Mouse (Mus musculus): Measurements from ENCODE around the gene Tmem243. TPM values are rescaled to one million over a fixed set of nuclear protein-coding genes. Genes with fewer than 3 reads are reported as not detected.

Gene Tmem243
- polyA plus RNA-seq, 2 experiments: 7.5 to 16.5 TPM

DNA sequence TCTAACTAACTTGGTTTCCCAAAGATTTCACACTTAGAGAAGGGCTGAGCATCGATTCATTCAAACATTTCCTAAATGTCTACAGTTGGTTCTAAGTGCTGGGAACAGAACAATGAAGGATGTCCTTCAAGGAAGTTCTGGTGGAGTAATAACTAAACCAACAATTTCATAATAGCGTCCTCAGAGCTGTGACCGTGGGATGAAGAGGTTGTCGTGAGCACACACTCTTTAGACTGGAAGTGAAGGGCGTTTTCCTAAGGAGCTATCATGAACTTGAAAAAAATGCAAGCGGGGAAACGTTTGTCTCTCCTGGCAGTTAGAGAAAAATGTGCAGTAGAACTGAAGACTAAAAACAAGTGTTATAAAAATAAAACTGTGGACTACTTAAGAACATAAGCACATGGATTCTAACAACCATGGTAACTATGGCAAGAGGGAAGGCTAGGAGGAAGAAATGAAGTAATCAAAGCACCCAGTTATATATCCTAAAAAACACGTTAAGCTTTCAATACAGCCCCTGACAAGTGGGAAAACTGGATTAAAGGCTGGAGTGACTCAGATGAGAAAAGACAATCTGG, 48.9 kb downstream of the Tmem243 start:
- Histone ChIP-seq H3K4me2 (replicated peaks; ENCODE audit: low read depth, low read length, severe bottlenecking) (no peak overlapping the region), H3K4me3 (replicated peaks; ENCODE audit: low read length) (no peak overlapping the region), H3K4me1 (ENCODE audit: control insufficient read depth, insufficient read depth, low read length) (no peaks in the 10 kb centered on the region), H3K9me3 (ENCODE audit: control insufficient read depth, low read length) (no peaks in the 10 kb centered on the region), H3K36me3 (ENCODE audit: control insufficient read depth, insufficient read depth, low read length) (peaks cover 47% of the 10 kb centered on the region), H3K27me3 (ENCODE audit: control insufficient read depth, insufficient read depth, low read length) (no peaks in the 10 kb centered on the region), H3K9ac (ENCODE audit: low read depth, low read length, severe bottlenecking) (no peak overlapping the region), H3K27ac (replicated peaks; ENCODE audit: low read depth, low read length) (no peak overlapping the region)
- no peak for TF ChIP-seq POLR2A (IDR thresholded peaks at IDR 0.05; ENCODE audit: borderline replicate concordance, extremely low read depth, insufficient read depth, insufficient read length)
- ATAC-seq (ENCODE audit: low FRiP score, low read depth): no peak
- 91% methylated on average over 8 of the region's 8 CpGs for whole genome bisulfite sequencing
- DNase-seq (ENCODE audit: low spot score): no peak

- H3K27me3 ChIP-seq (ENCODE audit: control insufficient read depth, insufficient read depth, low read length): no peaks in the 10 kb centered on the region
Observed at GRCm38 (mm10) chr5:9156746-9157145, 56.3 kb downstream of the Tmem243 start.

DNA sequence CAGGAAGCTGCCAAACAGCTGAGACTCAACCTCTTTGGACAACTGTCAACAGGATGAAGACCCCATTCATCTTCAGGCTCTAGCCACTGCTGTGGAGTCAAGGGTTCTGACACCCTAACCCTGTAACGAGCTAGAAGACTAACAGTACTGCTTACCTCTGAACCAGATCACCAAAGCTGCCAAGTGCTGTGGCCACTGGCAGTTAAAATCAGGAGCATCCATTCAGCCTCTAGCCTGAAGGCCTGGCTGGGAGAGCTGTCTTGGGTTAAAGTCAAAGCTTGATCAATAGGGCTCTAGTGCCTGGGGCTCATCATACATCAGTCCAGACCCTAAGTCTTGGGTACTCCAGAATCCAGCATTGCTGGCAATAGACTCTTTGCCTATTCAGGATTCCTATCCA, 56.9 kb downstream of the Tmem243 start:
- H3K4me1 ChIP-seq (ENCODE audit: control insufficient read depth, insufficient read depth, low read length): 0 out of 2 replicates have a peak, but pooled peaks cover 3% of the 10 kb centered on the region
- 93% methylated on average over 1 of the region's 1 CpGs for WGBS
- no peak overlapping the region for H3K4me3 ChIP-seq (replicated peaks; ENCODE audit: low read length)
- no peak for TF ChIP-seq POLR2A (IDR thresholded peaks at IDR 0.05; ENCODE audit: borderline replicate concordance, extremely low read depth, insufficient read depth, insufficient read length)
- H3K36me3 ChIP-seq (ENCODE audit: control insufficient read depth, insufficient read depth, low read length): peaks cover 2% of the 10 kb centered on the region; the same call in 1 of the 2 replicates
- no peak overlapping the region for H3K27ac ChIP-seq (replicated peaks; ENCODE audit: low read depth, low read length)
- H3K9ac ChIP-seq (ENCODE audit: low read depth, low read length, severe bottlenecking): no peak overlapping the region
- DNase-seq (ENCODE audit: low spot score) (no peak), ATAC-seq (ENCODE audit: low FRiP score, low read depth) (no peak)
- no peak overlapping the region for H3K4me2 ChIP-seq (replicated peaks; ENCODE audit: low read depth, low read length, severe bottlenecking)
- no peaks in the 10 kb centered on the region for H3K9me3 ChIP-seq (ENCODE audit: control insufficient read depth, low read length)
- H3K27me3 ChIP-seq (ENCODE audit: control insufficient read depth, insufficient read depth, low read length): no peaks in the 10 kb centered on the region

More at GRCm38 (mm10) chr5:9156746-9157145, 56.3 kb downstream of the Tmem243 start:
- Histone ChIP-seq H3K36me3 (ENCODE audit: control insufficient read depth, insufficient read depth, low read length) (peaks cover 3% of the 10 kb centered on the region; the same call in 1 of the 2 replicates), H3K27ac (replicated peaks; ENCODE audit: low read depth, low read length) (no peak overlapping the region), H3K4me1 (ENCODE audit: control insufficient read depth, insufficient read depth, low read length) (0 out of 2 replicates have a peak, but pooled peaks cover 3% of the 10 kb centered on the region), H3K9me3 (ENCODE audit: control insufficient read depth, low read length) (no peaks in the 10 kb centered on the region), H3K9ac (ENCODE audit: low read depth, low read length, severe bottlenecking) (no peak overlapping the region), H3K4me2 (replicated peaks; ENCODE audit: low read depth, low read length, severe bottlenecking) (no peak overlapping the region), H3K4me3 (replicated peaks; ENCODE audit: low read length) (no peak overlapping the region)
- ATAC-seq (ENCODE audit: low FRiP score, low read depth): no peak
- no peak for TF ChIP-seq POLR2A (IDR thresholded peaks at IDR 0.05; ENCODE audit: borderline replicate concordance, extremely low read depth, insufficient read depth, insufficient read length)
- no peak for DNase-seq (ENCODE audit: low spot score)

DNA sequence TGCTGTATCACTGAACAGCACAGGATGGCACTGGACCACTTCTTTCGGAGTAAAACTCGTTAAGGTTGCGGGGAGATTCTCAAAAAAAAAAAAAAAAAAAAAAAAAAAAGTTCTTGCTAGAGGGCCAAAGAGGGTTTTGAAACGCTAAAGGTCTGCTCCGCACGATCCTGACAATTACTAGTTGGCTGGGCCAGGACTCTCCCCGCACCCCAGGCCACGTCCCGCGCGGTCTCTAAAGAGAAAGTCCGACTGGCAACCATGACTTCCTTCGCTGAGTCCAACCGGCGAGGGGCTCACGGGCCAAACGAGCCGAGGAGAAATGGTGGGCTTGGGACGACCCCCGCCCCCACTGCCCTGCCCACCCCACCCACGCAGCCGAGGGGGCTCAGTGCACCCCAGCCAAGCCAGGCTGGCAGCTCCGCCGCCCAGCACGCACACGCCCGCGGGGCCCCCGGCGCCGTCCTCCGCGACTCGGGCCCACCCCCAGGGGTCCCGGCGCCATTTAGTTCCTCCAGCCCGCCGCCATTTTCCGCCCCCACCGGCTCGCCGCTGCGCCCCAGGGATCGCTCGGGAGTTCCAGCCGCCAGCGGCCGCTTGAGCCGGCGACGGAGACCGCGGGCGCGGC, 60.5 kb downstream of the Tmem243 start:
- WGBS: under 1% methylated on average over 41 of the region's 55 CpGs
- no peaks in the 10 kb centered on the region for H3K27me3 ChIP-seq (ENCODE audit: control insufficient read depth, insufficient read depth, low read length)
- DNase-seq (ENCODE audit: low spot score) (peak; percentile 23), ATAC-seq (ENCODE audit: low FRiP score, low read depth) (peak; percentile 73)
- peak overlapping the region; percentile 88 for H3K4me3 ChIP-seq (replicated peaks; ENCODE audit: low read length)
- H3K9ac ChIP-seq (ENCODE audit: low read depth, low read length, severe bottlenecking): peak overlapping the region; percentile 98
- peak overlapping the region; percentile 100 for H3K27ac ChIP-seq (replicated peaks; ENCODE audit: low read depth, low read length)
- 0 out of 2 replicates have a peak, but pooled peaks cover 3% of the 10 kb centered on the region for H3K4me1 ChIP-seq (ENCODE audit: control insufficient read depth, insufficient read depth, low read length)
- peak overlapping the region; percentile 53 for H3K4me2 ChIP-seq (replicated peaks; ENCODE audit: low read depth, low read length, severe bottlenecking)
- H3K36me3 ChIP-seq (ENCODE audit: control insufficient read depth, insufficient read depth, low read length): no peaks in the 10 kb centered on the region
- no peaks in the 10 kb centered on the region for H3K9me3 ChIP-seq (ENCODE audit: control insufficient read depth, low read length)
- no peak for TF ChIP-seq POLR2A (IDR thresholded peaks at IDR 0.05; ENCODE audit: borderline replicate concordance, extremely low read depth, insufficient read depth, insufficient read length)

GRCm38 (mm10) chr5:9161456-9162041, 61.1 kb downstream of the Tmem243 start, which contains the start of gene Dmtf1:
Gene Dmtf1, minus strand, starts transcription at chr5:9161776.
- peak; percentile 91 for DNase-seq (ENCODE audit: low spot score)
- 3% methylated on average over 40 of the region's 64 CpGs for WGBS
- Histone ChIP-seq H3K9me3 (ENCODE audit: control insufficient read depth, low read length) (no peaks in the 10 kb centered on the region), H3K4me2 (replicated peaks; ENCODE audit: low read depth, low read length, severe bottlenecking) (peak within 1 kb of the TSS; percentile 53), H3K27me3 (ENCODE audit: control insufficient read depth, insufficient read depth, low read length) (no peaks in the 10 kb centered on the region), H3K4me1 (ENCODE audit: control insufficient read depth, insufficient read depth, low read length) (0 out of 2 replicates have a peak, but pooled peaks cover 3% of the 10 kb centered on the region), H3K36me3 (ENCODE audit: control insufficient read depth, insufficient read depth, low read length) (no peaks in the 10 kb centered on the region), H3K4me3 (replicated peaks; ENCODE audit: low read length) (peak within 1 kb of the TSS; percentile 88), H3K27ac (replicated peaks; ENCODE audit: low read depth, low read length) (peak within 1 kb of the TSS; percentile 100), H3K9ac (ENCODE audit: low read depth, low read length, severe bottlenecking) (peak within 1 kb of the TSS; percentile 98)
- TF ChIP-seq POLR2A (IDR thresholded peaks at IDR 0.05; ENCODE audit: borderline replicate concordance, extremely low read depth, insufficient read depth, insufficient read length): peak; percentile 98; the same call in 1 of the 2 replicates
- ATAC-seq (ENCODE audit: low FRiP score, low read depth): peak; percentile 95

Data from limb, embryonic 14.5 days (tissue).